Mouse (Mus musculus): ENCODE measurements at regions not wholly inside any gene's neighbourhood (a gene's known extent, or its start where the extent isn't known, plus 50 kb on each side); places are given as distances from the start of the nearest gene placed in this dataset.

DNA sequence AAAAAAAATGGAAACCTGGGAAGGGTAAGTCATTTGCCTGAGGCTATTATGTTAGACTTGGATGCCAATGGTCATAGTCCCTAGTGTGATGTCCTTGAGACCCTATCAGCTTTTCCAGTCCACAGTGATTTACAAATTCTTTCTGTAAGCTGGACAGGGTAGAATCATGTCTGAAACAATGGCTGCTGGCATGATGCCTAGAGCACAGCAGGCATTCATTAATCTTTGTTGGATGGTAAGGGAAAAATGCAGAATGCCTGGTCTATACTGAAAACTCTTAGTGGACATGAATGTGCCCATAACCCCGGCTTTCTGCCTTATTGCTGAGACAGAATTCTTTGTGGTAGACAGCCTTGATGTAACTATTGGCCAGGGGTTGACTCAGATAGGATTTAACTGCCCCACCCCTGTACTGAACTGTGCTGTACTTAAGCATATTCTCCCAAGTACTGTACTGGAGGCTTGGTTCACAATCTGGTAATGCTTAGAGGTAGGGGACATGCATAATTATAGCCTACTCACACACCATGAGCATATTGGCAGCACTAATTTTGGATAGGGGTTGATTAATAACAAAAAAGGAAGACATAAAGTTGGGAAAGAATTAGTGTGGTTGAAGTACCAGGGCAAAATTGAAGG, 424.8 kb downstream of the Zfp619 start:
- no peak for TF ChIP-seq MAZ (IDR thresholded peaks at IDR 0.05; ENCODE audit: low read depth, low read length)
- TF ChIP-seq POLR2A (IDR thresholded peaks at IDR 0.05; ENCODE audit: control insufficient read depth in 1 of 2, insufficient read depth in 1 of 2, low read depth in 1 of 2, low read length in 2 of 2, poor library complexity in 1 of 2) = no peak

All from MEL (cell line).